Mouse (Mus musculus) heart, postnatal 0 days (tissue): ENCODE data around the gene Uba5. TPM values are rescaled to one million over a fixed set of nuclear protein-coding genes. Genes with fewer than 3 reads are reported as not detected.
A peak's percentile ranks its signal among the peaks of the same experiment; 100 is the strongest.

ENCODE experiments used
- ATAC-seq: fragments of 200-750 bp; cut with Nextera tagmentation; 2 replicates; pipeline ENCODE4 v1.8.0; 2017; ENCODE audit warnings: low read depth, moderate number of reproducible peaks, moderate library complexity; ENCODE audit not compliant: insufficient read depth
- DNase-seq: peaks from one replicate; pipeline ENCODE4 v3.0.0-alpha.2; 2016; ENCODE audit warnings: low spot score
- H3K27ac ChIP-seq: fragments of 300-500 bp; sonication (generic); 2 replicates; pipeline ENCODE4 v1.5.1; 2014; ENCODE audit warnings: low read depth, mild to moderate bottlenecking
- H3K27me3 ChIP-seq: fragments of 300-500 bp; sonication (generic); 2 replicates; pipeline ENCODE4 v1.6.1; 2014; ENCODE audit warnings: low read length, mixed read lengths; ENCODE audit not compliant: control insufficient read depth, insufficient read depth
- H3K36me3 ChIP-seq: fragments of 300-500 bp; sonication (generic); replicated peaks from 2 replicates; pipeline ENCODE4 v1.6.1; 2014; ENCODE audit warnings: low read length, mixed read lengths; ENCODE audit not compliant: control insufficient read depth, insufficient read depth
- H3K4me1 ChIP-seq: fragments of 300-500 bp; sonication (generic); 2 replicates; pipeline ENCODE4 v1.6.1; 2014; ENCODE audit warnings: antibody characterized with exemption; ENCODE audit not compliant: control insufficient read depth, insufficient read depth
- H3K4me2 ChIP-seq: fragments of 300-500 bp; sonication (generic); 2 replicates; pipeline ENCODE4 v1.6.1; 2014; ENCODE audit warnings: low read depth, mild to moderate bottlenecking, low read length, moderate library complexity
- H3K4me3 ChIP-seq: fragments of 300-500 bp; sonication (generic); 2 replicates; pipeline ENCODE4 v1.5.1; 2014; ENCODE audit warnings: low read depth, low read length
- H3K9ac ChIP-seq: fragments of 300-500 bp; sonication (generic); replicated peaks from 2 replicates; pipeline ENCODE4 v1.6.1; 2014; ENCODE audit warnings: low read depth, low read length, mixed read lengths
- H3K9me3 ChIP-seq: fragments of 300-500 bp; sonication (generic); replicated peaks from 2 replicates; pipeline ENCODE4 v1.6.1; 2016; ENCODE audit warnings: low read length; ENCODE audit not compliant: control insufficient read depth
- CTCF ChIP-seq: IDR thresholded peaks from 2 replicates; pipeline ENCODE4 v1.5.1; 2016; ENCODE audit warnings: antibody characterized with exemption, control low read depth, low read depth
- EP300 ChIP-seq: IDR thresholded peaks from 2 replicates; pipeline ENCODE4 v1.6.1; 2016; ENCODE audit warnings: antibody characterized with exemption, low read depth
- WGBS: fragments of 180-500 bp; shearing (Covaris S2); extraction: QIAGEN DNeasy Blood & Tissue Kit; methylation state at CpG from one replicate; pipeline ENCODE4 v1.1.7; 2014; 5-methylcytosine and 5-hydroxymethylcytosine counted together
- polyA plus RNA-seq: library from polyadenylated mRNA; unstranded; fragments of >200 nt; fragmentation: Nextera tagmentation; extraction: Ambion mirVana; gene quantifications from 2 replicates; pipeline ENCODE4 v1.2.1, GENCODE M21; 2015
- total RNA-seq: library from RNA; depleted of rRNA; stranded (reverse); fragments of >200 nt; gene quantifications from 2 replicates; pipeline ENCODE4 v1.2.3, GENCODE M21; 2014; ENCODE audit warnings: low replicate concordance

The Uba5 gene
- total and polyA plus RNA-seq, 2 experiments from 2014 or later: 25.3 to 28.3 TPM

DNA sequence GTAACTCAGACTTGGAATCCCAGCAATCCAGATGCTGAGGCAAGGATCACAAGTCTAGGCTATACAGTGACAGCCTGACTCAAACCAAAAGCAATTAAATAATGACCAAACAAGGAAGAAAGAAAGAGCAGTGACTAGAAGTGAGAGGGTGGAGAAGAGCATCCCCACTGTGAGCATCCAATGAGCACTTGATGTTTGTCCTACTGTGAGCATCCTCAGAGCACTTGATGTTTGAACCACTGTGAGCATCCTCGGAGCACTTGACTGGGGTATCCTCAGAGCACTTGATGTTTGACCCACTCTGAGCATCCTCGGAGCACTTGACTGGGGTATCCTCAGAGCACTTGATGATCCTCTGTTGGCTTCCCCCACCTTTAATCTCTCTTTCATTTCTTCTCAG is 42.1 kb upstream of the Uba5 start:
- H3K9ac ChIP-seq: no peak overlapping the region
- H3K4me1 ChIP-seq: no peaks in the 10 kb centered on the region
- ATAC-seq (no peak), DNase-seq (no peak)
- no peak overlapping the region for H3K4me2 ChIP-seq
- H3K27me3 ChIP-seq: no peaks in the 10 kb centered on the region
- TF ChIP-seq EP300: no peak
- no peak for TF ChIP-seq CTCF
- 0 out of 2 replicates have a peak, but pooled peaks cover 4% of the 10 kb centered on the region for H3K36me3 ChIP-seq
- H3K4me3 ChIP-seq: no peak overlapping the region
- H3K9me3 ChIP-seq: no peaks in the 10 kb centered on the region
- 76% methylated on average over 2 of the region's 2 CpGs for WGBS
- H3K27ac ChIP-seq: no peak overlapping the region

DNA sequence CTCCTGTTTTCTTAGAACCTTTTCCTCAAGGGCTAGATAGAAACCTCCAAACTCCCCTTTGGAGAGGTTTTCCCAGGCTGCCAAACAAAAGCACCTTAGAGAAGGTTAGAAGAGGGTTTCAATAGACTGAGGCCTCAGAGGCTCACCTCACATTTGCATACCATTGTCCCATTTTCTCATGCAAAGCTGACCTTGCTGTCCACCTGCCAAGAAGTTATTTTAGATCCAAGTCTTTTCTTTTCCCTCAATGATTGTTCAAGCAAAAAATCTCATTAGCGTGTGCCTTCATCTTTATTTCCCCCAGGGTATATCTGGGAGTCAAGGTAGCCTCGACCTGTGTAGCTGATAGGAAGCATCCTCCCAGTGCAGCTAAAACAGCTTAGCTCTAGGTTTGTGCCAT is 40.0 kb upstream of the Uba5 start:
- TF ChIP-seq EP300 (no peak), CTCF (no peak)
- Histone ChIP-seq H3K4me3 (no peak overlapping the region), H3K9me3 (no peaks in the 10 kb centered on the region), H3K4me1 (no peaks in the 10 kb centered on the region), H3K4me2 (no peak overlapping the region), H3K36me3 (0 out of 2 replicates have a peak, but pooled peaks cover 9% of the 10 kb centered on the region), H3K27me3 (no peaks in the 10 kb centered on the region), H3K9ac (no peak overlapping the region), H3K27ac (no peak overlapping the region)
- no peak for ATAC-seq
- WGBS: 70% methylated on average over 2 of the region's 2 CpGs
- DNase-seq: no peak

DNA sequence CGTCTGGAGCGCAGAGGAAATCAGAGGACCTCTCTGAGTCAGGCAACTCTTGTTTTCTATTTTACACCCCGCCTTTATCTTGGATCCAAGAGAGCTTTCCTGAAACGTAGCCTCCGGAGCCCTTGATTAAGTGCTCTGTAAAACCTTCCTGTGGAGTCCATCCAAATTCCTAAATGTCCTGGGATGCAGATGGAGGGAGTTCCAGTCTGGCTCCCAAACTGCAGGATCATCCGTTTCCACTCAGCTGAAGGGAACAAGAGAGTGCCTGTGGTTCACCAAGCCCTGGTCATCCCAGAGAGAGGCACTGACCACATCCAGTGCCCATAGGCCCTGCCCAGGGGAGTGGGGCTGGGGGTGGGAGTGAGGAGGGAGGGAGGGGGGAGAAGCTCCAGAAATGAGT is 39.4 kb upstream of the Uba5 start:
- no peak overlapping the region for H3K9ac ChIP-seq
- no peak overlapping the region for H3K27ac ChIP-seq
- DNase-seq (peak; percentile 43), ATAC-seq (peak; percentile 51; the same call in 1 of the 2 replicates)
- peak overlapping the region; percentile 27; the same call in 1 of the 2 replicates for H3K4me2 ChIP-seq
- H3K4me3 ChIP-seq: no peak overlapping the region
- H3K9me3 ChIP-seq: no peaks in the 10 kb centered on the region
- no peaks in the 10 kb centered on the region for H3K4me1 ChIP-seq
- H3K27me3 ChIP-seq: no peaks in the 10 kb centered on the region
- peaks cover 10% of the 10 kb centered on the region for H3K36me3 ChIP-seq
- TF ChIP-seq EP300: no peak
- TF ChIP-seq CTCF: no peak
- WGBS: 19% methylated on average over 6 of the region's 6 CpGs

DNA sequence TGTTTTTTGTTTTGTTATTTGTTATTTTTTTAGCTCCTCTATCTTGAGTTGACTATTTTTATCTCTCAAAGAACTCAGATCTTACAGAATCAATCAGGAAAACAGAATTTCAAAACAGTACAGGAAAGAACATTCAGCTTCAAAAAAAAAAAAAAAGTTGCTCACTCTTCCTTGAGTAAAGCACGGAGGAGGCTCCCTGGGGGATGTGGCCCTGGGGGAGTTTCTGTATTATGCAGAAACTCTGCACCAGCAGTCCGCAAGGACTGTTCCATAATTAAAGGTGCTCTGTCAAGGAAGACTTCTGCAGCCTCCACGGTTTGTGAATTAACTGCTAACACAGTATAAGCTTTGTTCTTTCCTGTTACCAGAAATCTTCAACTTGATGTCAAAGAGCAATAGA is 38.5 kb upstream of the Uba5 start:
- Histone ChIP-seq H3K9me3 (no peaks in the 10 kb centered on the region), H3K9ac (no peak overlapping the region), H3K27me3 (no peaks in the 10 kb centered on the region), H3K4me2 (peak overlapping the region; percentile 35; the same call in 1 of the 2 replicates), H3K36me3 (peaks cover 18% of the 10 kb centered on the region), H3K4me3 (no peak overlapping the region), H3K27ac (no peak overlapping the region), H3K4me1 (no peaks in the 10 kb centered on the region)
- whole genome bisulfite sequencing: 67% methylated on average over 3 of the region's 3 CpGs
- DNase-seq (no peak), ATAC-seq (no peak)
- TF ChIP-seq CTCF (no peak), EP300 (no peak)

DNA sequence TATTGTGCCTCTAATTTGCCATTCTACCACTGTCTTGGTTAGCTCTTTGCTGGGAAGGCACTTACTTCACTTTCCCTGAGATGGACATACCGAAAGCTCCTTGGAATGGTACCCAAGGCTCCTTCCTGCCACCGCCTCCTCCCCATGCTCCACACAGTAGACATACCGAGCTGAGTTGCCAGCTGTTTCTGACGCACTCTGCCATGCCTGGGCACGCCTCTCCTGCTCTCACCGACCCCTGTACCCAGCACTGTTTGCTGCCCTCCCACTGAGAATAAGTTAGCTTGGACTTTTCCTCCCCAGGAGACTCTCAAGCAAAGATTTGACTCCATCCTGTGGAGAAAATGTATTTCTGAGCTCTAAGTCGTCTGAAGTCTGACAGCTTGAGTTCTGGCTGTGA is 37.9 kb upstream of the Uba5 start:
- Histone ChIP-seq H3K9ac (no peak overlapping the region), H3K4me3 (0 out of 2 replicates have a peak overlapping the region, but pooled peaks have one; percentile 1), H3K9me3 (no peaks in the 10 kb centered on the region), H3K36me3 (peaks cover 22% of the 10 kb centered on the region), H3K27ac (0 out of 2 replicates have a peak overlapping the region, but pooled peaks have one; percentile 16), H3K4me1 (no peaks in the 10 kb centered on the region), H3K27me3 (no peaks in the 10 kb centered on the region), H3K4me2 (peak overlapping the region; percentile 35)
- ATAC-seq (no peak), DNase-seq (no peak)
- no peak for TF ChIP-seq EP300
- TF ChIP-seq CTCF: no peak
- 52% methylated on average over 7 of the region's 7 CpGs for WGBS

DNA sequence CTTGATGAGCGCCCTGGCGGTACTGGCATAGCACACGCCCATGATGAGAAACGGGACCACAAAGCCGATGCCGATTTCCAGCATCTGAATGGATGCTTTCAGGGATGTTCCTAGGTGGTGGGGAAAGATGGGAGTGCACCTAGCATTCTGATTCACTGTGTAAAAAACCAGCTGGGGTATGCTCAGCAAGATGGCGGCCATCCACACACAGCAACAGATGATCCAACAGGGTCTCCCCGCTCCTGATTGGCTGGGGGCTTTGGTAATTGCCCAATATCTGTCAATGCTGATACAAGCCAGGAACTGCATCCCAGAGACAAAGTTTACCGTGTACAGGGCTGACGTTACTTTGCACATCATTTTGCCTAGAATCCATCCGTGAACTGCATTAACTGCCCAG is 36.1 kb upstream of the Uba5 start:
- Histone ChIP-seq H3K4me3 (no peak overlapping the region), H3K9me3 (no peaks in the 10 kb centered on the region), H3K4me1 (no peaks in the 10 kb centered on the region), H3K4me2 (no peak overlapping the region), H3K9ac (no peak overlapping the region), H3K27ac (no peak overlapping the region), H3K36me3 (peaks cover 22% of the 10 kb centered on the region), H3K27me3 (no peaks in the 10 kb centered on the region)
- TF ChIP-seq CTCF: no peak
- TF ChIP-seq EP300: no peak
- ATAC-seq (no peak), DNase-seq (no peak)
- 85% methylated on average over 11 of the region's 11 CpGs for WGBS
